Mouse (Mus musculus) CD4-positive helper T cell, adult 2 months (primary cell): ENCODE measurements around the gene Slc6a19.

Experiments used
- DNase-seq: peaks from one replicate; pipeline ENCODE4 v3.0.0-alpha.2; 2012; ENCODE audit warnings: low read depth, missing footprints, low spot score

Slc6a19 gene

DNA sequence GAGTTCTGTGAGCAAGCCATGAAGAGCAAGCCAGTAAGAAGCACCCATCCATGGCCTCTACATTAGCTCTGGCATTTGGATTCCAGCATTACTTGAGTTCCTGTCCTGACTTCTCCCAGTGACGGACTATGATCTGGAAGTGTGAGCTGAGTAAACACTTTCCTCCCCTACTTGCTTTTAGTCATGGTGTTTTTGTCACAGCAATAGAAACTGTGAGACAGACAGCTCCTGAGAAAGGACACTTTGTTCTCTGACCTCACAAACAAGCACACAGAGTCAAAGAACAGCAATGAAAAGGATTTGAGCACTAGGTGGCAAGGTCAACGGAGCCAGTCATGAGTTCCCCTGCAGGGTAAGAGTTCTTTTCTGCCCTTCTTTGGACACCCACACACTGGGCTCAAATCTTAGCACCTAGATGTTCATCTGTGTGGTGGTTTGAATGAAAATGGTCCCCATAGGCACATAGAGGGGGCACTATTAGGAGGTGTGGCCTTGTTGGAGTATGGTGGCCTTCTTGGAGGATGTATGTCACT is 44.4 kb downstream of the Slc6a19 start:
- DNase-seq = no peak

DNA sequence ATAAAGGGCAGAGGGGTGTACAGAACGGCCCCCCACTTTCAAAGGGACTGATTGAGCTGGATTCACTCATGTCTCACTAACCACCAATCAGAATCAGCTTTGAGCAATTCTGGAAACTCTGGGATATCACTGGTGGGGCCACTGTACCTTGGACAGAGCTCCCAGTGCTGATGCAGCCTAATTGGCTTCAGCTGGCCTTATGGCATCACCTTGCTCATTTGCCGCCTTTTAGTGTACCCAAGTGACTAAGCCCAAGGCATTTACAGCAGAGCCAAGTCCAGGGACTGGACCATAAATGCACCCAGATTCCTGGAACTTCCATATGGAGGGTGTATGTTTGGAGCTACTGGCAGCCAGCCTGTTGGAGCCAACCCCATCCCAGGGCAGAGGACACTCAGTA is 45.7 kb downstream of the Slc6a19 start:
- no peak for DNase-seq

DNA sequence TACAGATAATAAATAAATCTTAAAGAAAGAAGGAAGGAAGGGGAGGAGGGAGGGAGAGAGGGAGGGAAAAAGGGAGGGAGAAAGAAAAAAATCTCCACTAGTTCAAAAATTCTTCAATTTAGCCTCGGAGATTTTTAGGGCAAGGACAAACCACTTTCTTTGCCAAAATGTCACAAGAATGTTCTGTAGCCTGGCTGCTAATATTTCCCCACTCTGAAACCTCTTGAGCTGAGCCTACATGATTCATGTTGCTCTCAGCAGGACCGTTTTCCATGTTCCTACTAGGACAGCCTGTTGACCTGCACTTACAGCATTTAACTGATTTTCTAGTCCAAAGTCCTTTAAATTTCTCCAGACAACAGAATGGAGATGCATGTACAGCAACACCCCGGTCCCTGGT is 49.7 kb downstream of the Slc6a19 start:
- DNase-seq = no peak

GRCm38 (mm10) chr13:73653266-73653665 is 51.4 kb downstream of the Slc6a19 start:
- no peak for DNase-seq

- DNase-seq = peak; percentile 83
Observed at GRCm38 (mm10) chr13:73646397-73647087, 58.1 kb downstream of the Slc6a19 start.

DNA sequence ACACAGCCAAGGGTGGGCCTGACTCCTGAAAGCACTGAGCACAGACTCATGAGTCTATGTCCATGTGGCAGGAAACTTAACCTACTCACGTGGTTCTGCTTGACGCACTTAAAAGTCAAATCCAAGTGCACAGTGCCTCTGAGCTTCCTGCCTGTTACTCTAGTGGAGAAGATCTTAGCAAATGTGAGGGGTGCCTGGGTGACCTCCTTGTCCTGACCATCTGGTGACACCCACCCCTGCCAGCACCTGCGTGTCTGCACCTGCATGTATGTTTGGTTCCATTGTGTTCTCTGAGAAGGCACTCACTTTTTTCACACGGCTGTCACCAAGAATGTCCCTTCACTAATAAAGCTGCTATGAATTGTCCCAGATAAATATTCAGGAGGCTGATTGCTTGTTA is 63.4 kb downstream of the Slc6a19 start:
- no peak for DNase-seq

GRCm38 (mm10) chr13:73637826-73638225 is 66.8 kb downstream of the Slc6a19 start:
- no peak for DNase-seq

DNA sequence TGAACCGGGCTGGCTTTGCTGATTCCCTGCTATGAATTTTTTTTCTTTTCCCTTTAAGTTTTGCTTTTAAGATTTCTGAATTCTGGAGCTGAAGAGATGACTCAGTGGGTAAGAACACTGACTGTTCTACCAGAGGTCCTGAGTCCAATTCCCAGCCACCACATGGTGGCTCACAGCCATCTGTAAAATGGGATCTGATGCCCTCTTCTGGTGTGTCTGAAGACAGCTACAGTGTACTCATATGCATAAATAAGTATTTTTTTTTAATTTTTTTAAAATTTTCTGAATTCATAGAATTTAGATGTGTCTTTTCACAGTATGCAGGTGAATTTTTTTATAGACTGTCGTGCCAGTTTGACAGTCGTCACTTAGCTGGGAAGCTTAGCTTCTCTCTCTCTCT is 72.8 kb downstream of the Slc6a19 start:
- DNase-seq = no peak
